Mouse (Mus musculus) CH12.LX (cell line): ENCODE measurements at regions not wholly inside any gene's neighbourhood (a gene's known extent, or its start where the extent isn't known, plus 50 kb on each side); places are given as distances from the start of the nearest gene placed in this dataset.

Source experiments
- DNase-seq: peaks from one replicate; pipeline ENCODE4 v3.0.0-alpha.2; 2013; ENCODE audit errors: extremely low read depth
- H3K27ac ChIP-seq: 2 replicates; pipeline ENCODE4 v1.5.1; 2012; ENCODE audit warnings: low read depth, mild to moderate bottlenecking, control low read depth, moderate library complexity; ENCODE audit not compliant: insufficient read depth
- H3K27me3 ChIP-seq: replicated peaks from 2 replicates; pipeline ENCODE3; 2012; ENCODE audit warnings: inconsistent platforms
- H3K36me3 ChIP-seq, 2 experiments: replicated peaks in 1 of 2; 2 replicates each; pipeline versions ENCODE3 to v1.6.1; 2012; ENCODE audit warnings: inconsistent platforms in 1 of 2, low read length in 1 of 2, mild to moderate bottlenecking in 1 of 2, mixed read lengths in 1 of 2, moderate library complexity in 1 of 2; ENCODE audit not compliant: control insufficient read depth in 1 of 2, insufficient read depth in 1 of 2
- H3K4me1 ChIP-seq, 2 experiments: 2 replicates each; pipeline ENCODE4 v1.6.1; 2012; ENCODE audit warnings: inconsistent platforms in 1 of 2, moderate library complexity in 1 of 2; ENCODE audit not compliant: insufficient read depth in 2 of 2, control insufficient read depth in 1 of 2
- H3K4me2 ChIP-seq: 2 replicates; pipeline ENCODE4 v1.6.1; 2012; ENCODE audit warnings: low read depth, mild to moderate bottlenecking, control low read depth; ENCODE audit not compliant: poor library complexity, insufficient read depth, severe bottlenecking
- H3K4me3 ChIP-seq, 3 experiments: fragments of 150-350 bp in 1 of 3; sonication (generic) in 1 of 3; replicated peaks in 1 of 3; 2 replicates each; pipeline versions ENCODE3 to v1.5.1; 2011 to 2012; ENCODE audit warnings: low read depth in 2 of 3, low read length in 2 of 3, mild to moderate bottlenecking in 2 of 3, moderate library complexity in 2 of 3, control low read depth in 1 of 3, improper control_type of control experiment in 1 of 3, inconsistent platforms in 1 of 3, mixed read lengths in 1 of 3; ENCODE audit not compliant: poor library complexity in 1 of 3
- H3K79me2 ChIP-seq: replicated peaks from 2 replicates; pipeline ENCODE4 v1.6.1; 2012; ENCODE audit warnings: mild to moderate bottlenecking, moderate library complexity; ENCODE audit not compliant: control insufficient read depth, poor library complexity, insufficient read depth, severe bottlenecking; ENCODE audit errors: extremely low read depth
- H3K9ac ChIP-seq: 2 replicates; pipeline ENCODE4 v1.6.1; 2012; ENCODE audit warnings: low read depth, mild to moderate bottlenecking, control low read depth, moderate library complexity; ENCODE audit not compliant: insufficient read depth
- H3K9me3 ChIP-seq: replicated peaks from 2 replicates; pipeline ENCODE3; 2012; ENCODE audit warnings: low read length, inconsistent platforms, mixed read lengths
- CHD1 ChIP-seq: IDR thresholded peaks from 2 replicates; pipeline ENCODE4 v1.6.1; 2012; ENCODE audit warnings: low read depth, low read length, improper control_type of control experiment, inconsistent platforms
- CHD2 ChIP-seq: IDR thresholded peaks from 2 replicates; pipeline ENCODE4 v1.6.1; 2011; ENCODE audit warnings: low read length, improper control_type of control experiment
- CTCF ChIP-seq, 2 experiments: IDR thresholded peaks in 1 of 2; conservative IDR thresholded peaks in 1 of 2; 2 replicates each; pipeline ENCODE4 v1.5.1; 2011 to 2012; ENCODE audit warnings: low read depth in 2 of 2, low read length in 2 of 2, improper control_type of control experiment in 1 of 2, inconsistent platforms in 1 of 2, mild to moderate bottlenecking in 1 of 2, moderate library complexity in 1 of 2
- GABPA ChIP-seq: IDR thresholded peaks from 2 replicates; pipeline ENCODE4 v1.6.1; 2012; ENCODE audit warnings: low read depth, low read length, improper control_type of control experiment, inconsistent platforms; ENCODE audit not compliant: insufficient replicate concordance
- IRF4 ChIP-seq: IDR thresholded peaks from 2 replicates; pipeline ENCODE4 v1.6.1; 2014; ENCODE audit warnings: low read depth, mild to moderate bottlenecking, inconsistent platforms, low read length, improper control_type of control experiment
- MAX ChIP-seq: IDR thresholded peaks from 2 replicates; pipeline ENCODE4 v1.6.1; 2011; ENCODE audit warnings: low read length, improper control_type of control experiment
- MAZ ChIP-seq: IDR thresholded peaks from 2 replicates; pipeline ENCODE4 v1.6.1; 2012; ENCODE audit warnings: low read depth, mild to moderate bottlenecking, inconsistent platforms, low read length, improper control_type of control experiment, moderate library complexity
- MEF2A ChIP-seq: IDR thresholded peaks from 2 replicates; pipeline ENCODE4 v1.6.1; 2014; ENCODE audit warnings: low read depth, mild to moderate bottlenecking, inconsistent platforms, low read length, improper control_type of control experiment, borderline replicate concordance
- MXI1 ChIP-seq: IDR thresholded peaks from 2 replicates; pipeline ENCODE4 v1.6.1; 2011; ENCODE audit warnings: mild to moderate bottlenecking, low read depth, low read length, improper control_type of control experiment
- NRF1 ChIP-seq: IDR thresholded peaks from 2 replicates; pipeline ENCODE4 v1.6.1; 2014; ENCODE audit warnings: low read depth, mild to moderate bottlenecking, inconsistent platforms, low read length, improper control_type of control experiment, moderate library complexity
- RCOR1 ChIP-seq: conservative IDR thresholded peaks from 2 replicates; pipeline ENCODE4 v1.6.1; 2012; ENCODE audit warnings: low read depth, mild to moderate bottlenecking, inconsistent platforms, low read length, improper control_type of control experiment
- TCF12 ChIP-seq: IDR thresholded peaks from 2 replicates; pipeline ENCODE4 v1.6.1; 2014; ENCODE audit warnings: low read depth, mild to moderate bottlenecking, inconsistent platforms, low read length, improper control_type of control experiment
- USF2 ChIP-seq: conservative IDR thresholded peaks from 2 replicates; pipeline ENCODE4 v1.6.1; 2011; ENCODE audit warnings: low read depth, low read length, improper control_type of control experiment
- ZC3H11A ChIP-seq: IDR thresholded peaks from 2 replicates; pipeline ENCODE4 v1.6.1; 2012; ENCODE audit warnings: low read depth, mild to moderate bottlenecking, inconsistent platforms, low read length, improper control_type of control experiment
- ZNF384 ChIP-seq: IDR thresholded peaks from 2 replicates; pipeline ENCODE4 v1.6.1; 2012; ENCODE audit warnings: low read depth, low read length, improper control_type of control experiment, inconsistent platforms
- dilution Hi-C: fragments of 300-500 bp; cut with MboI; formaldehyde crosslinking; loops from 2 replicates; pipeline ENCODE4 v1.14.3; 2020; ENCODE audit warnings: low sequenced_read_pairs; ENCODE audit not compliant: extremely low pct_unique_long_range_greater_than_20kb, extremely low pct_ligation_motif_present
- in situ Hi-C: fragments of 300-500 bp; cut with MboI; formaldehyde crosslinking; loops from 3 replicates; pipeline ENCODE4 v1.14.3; 2019; ENCODE audit warnings: low sequenced_read_pairs, low pct_ligation_motif_present, low pct_unique_long_range_greater_than_20kb, mixed read lengths

DNA sequence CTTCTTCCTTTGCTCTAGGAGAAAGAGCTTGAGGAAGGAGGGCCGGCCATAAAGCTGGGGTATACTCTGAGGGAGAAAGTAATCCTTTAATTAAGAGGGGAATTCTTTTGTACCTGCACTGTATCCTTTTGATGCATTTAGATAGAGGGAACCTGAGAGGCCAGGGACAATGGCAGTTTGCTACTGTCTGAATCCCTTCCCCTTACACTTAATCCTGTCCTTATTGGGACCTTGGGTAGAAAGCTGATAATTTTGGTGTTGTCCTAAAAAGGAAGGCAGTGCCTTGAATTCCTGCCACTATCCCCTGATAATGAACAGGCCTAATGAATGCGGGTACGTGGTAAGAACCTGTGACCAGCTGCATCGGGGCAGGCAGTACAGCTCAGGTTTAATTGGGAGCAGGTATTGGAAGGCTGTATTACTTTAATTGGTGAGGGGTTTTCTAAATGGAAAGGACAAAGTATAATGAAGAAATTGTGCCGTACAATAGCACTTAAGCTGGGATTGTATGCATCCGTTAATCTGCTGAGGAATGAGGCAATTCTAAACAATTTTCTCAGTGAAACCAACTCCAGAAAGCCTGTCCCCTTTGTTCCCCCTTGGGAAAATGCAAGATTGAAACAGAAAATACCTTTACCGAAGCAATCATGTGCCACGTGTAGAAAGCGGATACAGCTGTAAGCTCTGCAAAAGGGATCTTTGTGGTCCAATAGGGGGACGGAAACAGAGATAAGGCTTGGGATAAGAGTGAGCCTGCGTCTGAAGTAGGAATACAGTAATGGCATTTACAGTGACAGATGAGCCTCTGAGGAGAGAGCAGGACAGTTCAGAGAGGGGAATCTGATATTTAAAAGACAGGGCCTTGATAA, 776.9 kb upstream of the Pou3f3 start:
- Histone ChIP-seq H3K9ac (no peak overlapping the region), H3K27me3 (no peaks in the 10 kb centered on the region), H3K27ac (no peak overlapping the region), H3K9me3 (peaks cover 39% of the 10 kb centered on the region), H3K36me3 (no peaks in the 10 kb centered on the region), H3K79me2 (no peaks in the 10 kb centered on the region), H3K4me1 (no peaks in the 10 kb centered on the region), H3K4me2 (no peak overlapping the region), H3K4me3 (no peak overlapping the region)
- no peak for TF ChIP-seq ZC3H11A
- no peak for TF ChIP-seq MAX
- no peak for TF ChIP-seq MXI1
- in situ Hi-C loops (no loop called here), dilution Hi-C loops (no loop called here)
- no peak for DNase-seq

DNA sequence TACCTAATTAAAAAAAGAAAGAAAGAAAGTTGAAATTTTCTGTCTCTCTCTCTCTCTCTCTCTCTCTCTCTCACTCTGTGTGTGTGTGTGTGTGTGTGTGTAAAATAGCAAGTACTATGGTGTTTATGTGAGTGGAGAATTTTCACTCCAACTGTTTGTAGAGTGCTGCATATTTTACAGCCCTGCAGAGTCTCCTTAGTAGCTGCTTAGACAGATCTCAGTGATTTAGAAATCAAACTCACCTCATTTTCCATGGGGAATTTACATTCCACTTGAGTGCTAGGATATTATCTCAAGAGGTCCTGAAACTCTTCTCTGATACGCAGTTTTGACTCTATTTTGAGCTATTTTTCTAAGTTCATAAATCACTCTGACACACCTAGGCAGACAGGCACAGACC, 761.8 kb upstream of the Pou3f3 start:
- Histone ChIP-seq H3K79me2 (no peaks in the 10 kb centered on the region), H3K4me3 (no peak overlapping the region), H3K9ac (no peak overlapping the region), H3K27ac (no peak overlapping the region), H3K9me3 (peaks cover 24% of the 10 kb centered on the region), H3K36me3 (no peaks in the 10 kb centered on the region), H3K4me1 (no peaks in the 10 kb centered on the region), H3K4me2 (no peak overlapping the region), H3K27me3 (no peaks in the 10 kb centered on the region)
- in situ Hi-C loops, result no loop called here
- dilution Hi-C loops, result no loop called here
- TF ChIP-seq CTCF (conservative IDR thresholded peaks at IDR 0.05 in 1 of 2, IDR thresholded peaks at IDR 0.05 in 1 of 2; ENCODE audit: low read depth in 2 of 2, low read length in 2 of 2) (no peak), ZC3H11A (no peak), USF2 (no peak), IRF4 (no peak), ZNF384 (no peak)
- TF ChIP-seq, all 38 proteins: peak for 0
- DNase-seq, result no peak

DNA sequence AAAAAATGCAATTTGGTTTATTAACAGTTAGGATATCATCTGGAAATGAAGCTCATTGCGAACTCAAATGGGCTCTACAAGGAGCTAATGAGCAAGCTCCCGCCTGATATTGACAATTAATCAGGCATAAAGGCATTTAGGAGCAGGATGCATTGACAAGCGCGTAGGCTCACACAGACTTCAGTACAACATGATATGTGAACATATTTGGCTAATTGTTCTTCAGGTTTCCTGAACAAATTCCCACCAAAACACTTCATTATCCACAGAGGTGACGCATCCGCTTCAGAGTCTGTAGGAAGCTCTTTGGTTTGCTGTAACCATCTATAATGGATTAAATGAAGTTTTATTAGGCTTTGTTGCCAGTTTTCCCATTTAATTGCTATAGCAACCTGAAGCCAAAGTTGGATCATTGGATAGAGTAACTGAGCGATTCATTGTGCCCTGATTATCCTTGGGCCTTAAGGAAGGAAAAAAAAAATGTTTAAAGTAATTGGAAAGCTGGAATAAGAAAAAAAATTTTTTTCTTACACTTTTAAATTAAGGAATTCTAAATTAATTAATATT, 759.6 kb upstream of the Pou3f3 start:
- Histone ChIP-seq H3K4me1 (no peaks in the 10 kb centered on the region), H3K27me3 (no peaks in the 10 kb centered on the region), H3K9me3 (peaks cover 18% of the 10 kb centered on the region), H3K79me2 (no peaks in the 10 kb centered on the region), H3K36me3 (no peaks in the 10 kb centered on the region), H3K9ac (no peak overlapping the region), H3K4me2 (no peak overlapping the region), H3K4me3 (no peak overlapping the region), H3K27ac (no peak overlapping the region)
- dilution Hi-C loops, result no loop called here
- TF ChIP-seq CHD2 (no peak), MAZ (no peak), TCF12 (no peak), NRF1 (no peak), CHD1 (no peak), ZNF384 (no peak), IRF4 (no peak), RCOR1 (no peak), GABPA (no peak), MXI1 (no peak), MEF2A (no peak)
- DNase-seq, result no peak
- in situ Hi-C loops, result no loop called here
